Mouse (Mus musculus): ENCODE results near the gene Vmn1r36. TPM values are rescaled to one million over a fixed set of nuclear protein-coding genes. Genes with fewer than 3 reads are reported as not detected.
"Not testable (repeated sequence)": the region's sequence is repeated elsewhere in the genome, so short reads cannot be mapped to it uniquely, and the experiment has no call there.

Gene Vmn1r36
- not detected in 2 replicates for polyA plus RNA-seq (2016; fragmentation: Nextera tagmentation; extraction: Ambion mirVana)

DNA sequence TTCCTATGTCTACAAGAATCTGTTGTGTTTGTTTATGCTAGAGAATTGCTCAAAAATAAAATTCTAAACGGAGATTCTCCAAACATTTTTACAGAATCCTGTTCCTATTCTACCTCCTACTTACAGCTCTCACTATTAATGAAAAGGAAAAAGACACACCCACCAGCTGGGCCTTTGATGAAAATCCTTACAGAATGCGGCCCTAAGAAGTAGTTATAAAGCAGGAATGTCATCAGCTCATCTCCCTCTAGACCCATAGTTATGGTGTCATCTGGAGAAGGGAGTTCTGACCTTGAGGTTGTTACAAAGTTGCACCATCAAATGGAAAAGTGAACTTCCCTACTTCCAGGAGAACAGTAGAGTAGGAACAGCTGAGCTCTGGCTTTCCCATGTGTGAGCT, at the start of gene Vmn1r36:
Gene Vmn1r36 (minus strand): TSS at position 101 of the 400 bp plus-strand sequence.
- not testable (repeated sequence) for H3K4me1 ChIP-seq (replicated peaks); H3K27ac ChIP-seq (ENCODE audit: poor library complexity, severe bottlenecking); H3K9ac ChIP-seq; H3K4me3 ChIP-seq; H3K36me3 ChIP-seq; ATAC-seq (ENCODE audit: insufficient number of reproducible peaks, low FRiP score); H3K27me3 ChIP-seq (replicated peaks); H3K4me2 ChIP-seq; H3K9me3 ChIP-seq (replicated peaks)
- 60% methylated on average over 2 of the region's 2 CpGs for WGBS

DNA sequence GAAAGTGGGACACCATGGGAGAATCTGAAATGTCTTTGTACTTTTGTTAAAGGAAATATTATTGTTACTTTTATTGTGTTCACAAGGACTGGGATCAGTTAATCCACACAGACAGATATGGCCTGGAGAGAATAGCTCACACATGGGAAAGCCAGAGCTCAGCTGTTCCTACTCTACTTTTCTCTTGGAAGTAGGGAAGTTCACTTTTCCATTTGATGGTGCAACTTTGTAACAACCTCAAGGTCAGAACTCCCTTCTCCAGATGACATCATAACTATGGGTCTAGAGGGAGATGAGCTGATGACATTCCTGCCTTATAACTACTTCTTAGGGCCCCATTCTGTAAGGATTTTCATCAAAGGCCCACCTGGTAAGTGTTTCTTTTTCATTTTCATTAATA, 10.1 kb upstream of the Vmn1r36 start, which contains the start of gene Vmn1r37:
Gene Vmn1r37 (plus strand): TSS at position 301 of the 400 bp plus-strand sequence.
- not testable (repeated sequence) for H3K4me1 ChIP-seq (replicated peaks); ATAC-seq (ENCODE audit: insufficient number of reproducible peaks, low FRiP score); H3K4me2 ChIP-seq; H3K4me3 ChIP-seq; H3K9ac ChIP-seq; H3K27me3 ChIP-seq (replicated peaks); H3K36me3 ChIP-seq; H3K27ac ChIP-seq (ENCODE audit: poor library complexity, severe bottlenecking); H3K9me3 ChIP-seq (replicated peaks)

DNA sequence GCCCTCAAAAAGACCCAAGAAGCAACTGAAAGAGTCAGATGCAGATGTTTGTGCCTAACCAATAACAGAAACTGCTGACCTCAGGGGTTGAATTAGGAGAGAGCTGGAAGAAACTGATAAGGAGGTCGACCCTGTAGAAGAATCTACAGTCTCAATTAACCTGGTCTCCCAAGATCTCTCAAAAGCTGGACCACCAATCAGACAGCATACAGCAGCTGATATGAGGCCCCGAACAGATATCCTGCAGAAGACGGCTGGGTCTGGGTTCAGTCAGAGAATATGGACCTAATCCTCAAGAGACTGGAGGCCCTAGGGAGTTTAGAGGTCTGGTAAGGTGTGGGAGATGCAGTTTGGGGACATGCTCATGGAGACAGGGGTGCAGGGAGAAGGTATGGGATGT, 5.1 kb downstream of the Vmn1r36 start:
- no peaks in the 10 kb centered on the region for H3K9me3 ChIP-seq (replicated peaks)

DNA sequence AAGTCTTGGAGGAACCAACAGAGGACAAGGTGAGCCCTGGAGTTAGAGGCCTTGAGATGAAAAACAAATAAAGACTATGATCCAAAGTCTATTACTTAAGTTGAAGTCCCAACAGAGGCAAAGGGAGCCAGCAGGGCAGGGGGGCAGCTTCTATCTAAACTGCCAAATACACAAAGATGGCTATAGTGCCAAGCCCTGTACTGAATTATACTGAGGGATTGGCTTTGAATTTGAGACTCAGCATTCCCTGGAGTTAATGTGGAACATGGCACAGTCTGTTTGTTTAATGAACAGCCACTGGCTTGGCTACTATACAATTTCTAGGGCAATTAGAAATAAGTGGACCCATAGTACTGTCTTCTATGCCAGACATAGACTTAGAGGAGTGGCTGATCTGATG, 10.1 kb downstream of the Vmn1r36 start:
- H3K27me3 ChIP-seq (replicated peaks), result no peaks in the 10 kb centered on the region
- no peak for ATAC-seq (ENCODE audit: insufficient number of reproducible peaks, low FRiP score)
- no peaks in the 10 kb centered on the region for H3K36me3 ChIP-seq

More for the DNA sequence above, 5.1 kb downstream of the Vmn1r36 start:
- Histone ChIP-seq H3K4me3 (no peak overlapping the region), H3K27ac (ENCODE audit: poor library complexity, severe bottlenecking) (no peak overlapping the region), H3K9ac (no peak overlapping the region), H3K36me3 (no peaks in the 10 kb centered on the region), H3K27me3 (replicated peaks) (no peaks in the 10 kb centered on the region), H3K4me2 (no peak overlapping the region), H3K4me1 (replicated peaks) (no peaks in the 10 kb centered on the region)
- ATAC-seq (ENCODE audit: insufficient number of reproducible peaks, low FRiP score), result no peak
- 54% methylated on average over 3 of the region's 3 CpGs for WGBS

DNA sequence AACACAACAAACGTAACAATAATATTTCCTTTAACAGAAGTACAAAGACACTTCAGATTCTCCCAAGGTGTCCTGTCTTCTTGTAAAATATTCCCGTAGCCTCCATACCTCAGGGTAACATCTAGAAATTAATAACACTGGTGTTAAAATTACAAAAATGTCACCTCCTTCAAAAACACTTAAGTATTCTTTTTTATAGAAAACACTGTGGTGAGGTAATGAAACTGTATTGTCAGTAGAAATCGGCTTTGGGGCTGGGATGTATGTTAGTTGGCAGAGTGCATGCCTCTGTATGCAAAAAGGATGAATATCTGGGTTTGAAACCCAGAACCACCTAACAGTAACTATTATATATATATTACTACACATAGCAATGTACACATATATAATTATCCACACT, 33.2 kb downstream of the Vmn1r36 start, which contains the start of gene Vmn1r35:
Gene Vmn1r35 (minus strand): TSS at position 101 of the 400 bp plus-strand sequence.
- Histone ChIP-seq H3K4me1 (replicated peaks) (no peaks in the 10 kb centered on the region), H3K27me3 (replicated peaks) (no peaks in the 10 kb centered on the region), H3K4me3 (no peak within 1 kb of the TSS), H3K9me3 (replicated peaks) (0 out of 2 replicates have a peak, but pooled peaks cover 2% of the 10 kb centered on the region), H3K27ac (ENCODE audit: poor library complexity, severe bottlenecking) (no peak within 1 kb of the TSS), H3K9ac (no peak within 1 kb of the TSS), H3K36me3 (no peaks in the 10 kb centered on the region), H3K4me2 (no peak within 1 kb of the TSS)
- WGBS, result 67% methylated on average over 3 of the region's 3 CpGs
- ATAC-seq (ENCODE audit: insufficient number of reproducible peaks, low FRiP score), result no peak

More for the DNA sequence above, 10.1 kb downstream of the Vmn1r36 start:
- Histone ChIP-seq H3K9me3 (replicated peaks) (no peaks in the 10 kb centered on the region; the same call in 1 of the 2 replicates), H3K4me2 (no peak overlapping the region), H3K4me3 (no peak overlapping the region), H3K27ac (ENCODE audit: poor library complexity, severe bottlenecking) (no peak overlapping the region), H3K4me1 (replicated peaks) (no peaks in the 10 kb centered on the region), H3K9ac (no peak overlapping the region)

Other genes with a start within 250 kb of the Vmn1r36 start
- 79.9 and 81.8 TPM in 2 replicates for gene Mad2l1, start 183.8 kb downstream of the Vmn1r36 start, polyA plus RNA-seq (2016; fragmentation: Nextera tagmentation; extraction: Ambion mirVana)
- 0.09 TPM in 1 of 2 replicates, not detected in the other for gene Vmn1r32, start 159.1 kb downstream of the Vmn1r36 start, polyA plus RNA-seq (2016; fragmentation: Nextera tagmentation; extraction: Ambion mirVana)
- gene Vmn1r33, start 100.9 kb downstream of the Vmn1r36 start, polyA plus RNA-seq (2016; fragmentation: Nextera tagmentation; extraction: Ambion mirVana), result not detected in 2 replicates
- not detected in 2 replicates for gene Vmn1r34, start 75.3 kb downstream of the Vmn1r36 start, polyA plus RNA-seq (2016; fragmentation: Nextera tagmentation; extraction: Ambion mirVana)
- gene Vmn1r35, start 33.3 kb downstream of the Vmn1r36 start, polyA plus RNA-seq (2016; fragmentation: Nextera tagmentation; extraction: Ambion mirVana), result not detected in 2 replicates
- not detected in 2 replicates for gene Vmn1r37, start 10.2 kb upstream of the Vmn1r36 start, polyA plus RNA-seq (2016; fragmentation: Nextera tagmentation; extraction: Ambion mirVana)
- not detected in 2 replicates for gene Vmn1r38, start 63.5 kb upstream of the Vmn1r36 start, polyA plus RNA-seq (2016; fragmentation: Nextera tagmentation; extraction: Ambion mirVana)
- gene Vmn1r39, start 91.4 kb upstream of the Vmn1r36 start, polyA plus RNA-seq (2016; fragmentation: Nextera tagmentation; extraction: Ambion mirVana), result not detected in 2 replicates
- gene Gng12, start 177.2 kb upstream of the Vmn1r36 start, polyA plus RNA-seq (2016; fragmentation: Nextera tagmentation; extraction: Ambion mirVana), result 72.0 and 73.7 TPM in 2 replicates